Mouse (Mus musculus) bone marrow macrophage, adult 2 months (primary cell): ENCODE measurements around the gene Smad9.

Experiments
- CTCF ChIP-seq: IDR thresholded peaks from 2 replicates; pipeline ENCODE4 v1.5.1; 2012; ENCODE audit warnings: low read depth, mild to moderate bottlenecking, low read length, moderate library complexity
- POLR2A ChIP-seq: IDR thresholded peaks from 2 replicates; pipeline ENCODE4 v1.6.1; 2012; ENCODE audit warnings: mild to moderate bottlenecking, low read depth, low read length, borderline replicate concordance

DNA sequence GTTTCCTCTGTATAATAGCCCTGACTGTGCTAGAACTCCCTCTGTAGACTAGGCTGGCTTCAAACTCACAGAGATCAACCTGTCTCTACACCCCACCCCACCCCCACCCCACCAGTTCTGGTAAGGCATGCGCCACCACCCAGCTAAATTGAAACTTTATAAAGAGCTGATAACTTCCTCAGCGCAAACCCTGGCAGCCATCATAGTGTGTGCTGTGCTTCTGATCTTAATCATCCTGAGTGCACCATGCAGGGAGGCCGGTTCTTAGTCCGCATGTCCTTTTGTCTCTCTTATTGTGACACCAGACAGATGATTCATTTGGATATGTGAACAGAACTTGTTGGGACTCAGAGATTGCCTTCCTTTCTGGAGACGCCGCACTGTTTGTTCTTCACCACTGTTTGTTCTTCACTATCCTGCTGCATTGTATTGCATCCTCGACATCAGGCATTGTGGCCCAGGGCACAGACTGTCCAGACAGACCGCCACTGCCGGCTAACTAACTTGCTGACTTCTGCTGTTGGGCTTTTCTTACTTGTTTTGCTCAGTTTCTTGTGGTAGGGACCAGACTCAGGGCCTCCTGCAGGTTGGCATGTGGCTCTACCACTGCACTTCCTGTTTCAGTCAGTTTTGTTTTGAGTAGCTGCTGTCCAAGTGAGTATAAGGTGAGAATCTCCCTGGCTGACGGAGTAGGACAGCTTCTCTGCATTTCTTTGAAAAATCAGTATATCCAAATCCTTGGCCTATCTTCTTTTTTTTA lies 31.5 kb upstream of the Smad9 start:
- TF ChIP-seq POLR2A (no peak), CTCF (no peak)
